Mouse (Mus musculus): Measurements from ENCODE around the gene Cyp46a1.

Cyp46a1 gene

GRCm38 (mm10) chr12:108333895-108334445, at the start of gene Cyp46a1:
TSS of gene Cyp46a1 (plus strand) at chr12:108334381.
- peak; percentile 100 for DNase-seq

- peak; percentile 51 for DNase-seq
Measured at GRCm38 (mm10) chr12:108284455-108285224, 49.5 kb upstream of the Cyp46a1 start.

GRCm38 (mm10) chr12:108285225-108286011, 48.8 kb upstream of the Cyp46a1 start:
- no peak for DNase-seq

GRCm38 (mm10) chr12:108286381-108286780, 47.8 kb upstream of the Cyp46a1 start:
- DNase-seq = no peak

GRCm38 (mm10) chr12:108287011-108287410, 47.2 kb upstream of the Cyp46a1 start:
- DNase-seq = no peak

GRCm38 (mm10) chr12:108288127-108288880, 45.9 kb upstream of the Cyp46a1 start:
- no peak for DNase-seq

- DNase-seq = no peak
Measured at GRCm38 (mm10) chr12:108292419-108292818, 41.8 kb upstream of the Cyp46a1 start.

GRCm38 (mm10) chr12:108292957-108293356, 41.2 kb upstream of the Cyp46a1 start:
- DNase-seq = peak; percentile 86

GRCm38 (mm10) chr12:108294620-108295019, 39.6 kb upstream of the Cyp46a1 start:
- no peak for DNase-seq

GRCm38 (mm10) chr12:108297033-108297432, 37.1 kb upstream of the Cyp46a1 start:
- no peak for DNase-seq

- DNase-seq = no peak
Measured at GRCm38 (mm10) chr12:108301006-108301405, 33.2 kb upstream of the Cyp46a1 start.

- no peak for DNase-seq
Measured at GRCm38 (mm10) chr12:108303778-108304365, 30.3 kb upstream of the Cyp46a1 start.

- no peak for DNase-seq
Measured at GRCm38 (mm10) chr12:108305172-108305571, 29.0 kb upstream of the Cyp46a1 start.

GRCm38 (mm10) chr12:108305812-108306794, 28.1 kb upstream of the Cyp46a1 start, which contains the start of gene Hhipl1:
TSS of gene Hhipl1 (plus strand) at chr12:108306270.
- peak; percentile 77 for DNase-seq

- peak; percentile 78 for DNase-seq
Measured at GRCm38 (mm10) chr12:108307553-108307952, 26.6 kb upstream of the Cyp46a1 start.

- DNase-seq = no peak
Measured at GRCm38 (mm10) chr12:108308363-108308856, 25.8 kb upstream of the Cyp46a1 start.

GRCm38 (mm10) chr12:108309116-108309794, 24.9 kb upstream of the Cyp46a1 start:
- no peak for DNase-seq

- DNase-seq = no peak
Measured at GRCm38 (mm10) chr12:108310041-108310440, 24.1 kb upstream of the Cyp46a1 start.

GRCm38 (mm10) chr12:108310456-108311027, 23.6 kb upstream of the Cyp46a1 start:
- no peak for DNase-seq

- DNase-seq = no peak
Measured at GRCm38 (mm10) chr12:108311741-108312290, 22.4 kb upstream of the Cyp46a1 start.

All from kidney, postnatal 10 days (tissue).